Comparison of ENCODE assay signal across 1 mouse cellular context in the genomic region with DNA sequence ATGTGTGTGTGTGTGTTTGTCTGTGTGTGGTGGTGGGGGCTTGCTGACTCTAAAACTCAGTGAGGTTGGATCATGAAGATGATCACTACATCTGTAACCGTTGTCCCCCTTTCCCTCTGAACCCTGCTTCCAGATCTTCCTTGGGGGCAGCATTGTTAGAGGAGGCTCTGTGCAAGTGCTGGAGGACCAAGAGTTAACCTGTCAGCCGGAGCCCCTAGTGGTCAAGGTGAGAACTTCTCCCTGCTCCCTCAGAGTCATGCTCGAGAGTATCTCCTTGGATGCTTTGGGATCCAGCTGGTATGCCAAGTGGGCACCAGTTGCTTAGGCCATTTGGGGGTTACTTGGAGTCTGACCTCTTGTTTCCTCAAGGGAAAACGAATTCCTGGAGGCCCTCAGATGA.
TF ChIP-seq lines count a peak whose summit lies in the region.

No protein-coding gene starts in this region.

TF ChIP-seq in MEL, 35 proteins besides CTCF, POLR2A, EP300 and RAD21:
- 0 out of 2 replicates have a peak, but pooled peaks have one; percentile 28 for TF ChIP-seq SMC3 (IDR thresholded peaks at IDR 0.05; ENCODE audit: low read depth, low read length)
